Mouse (Mus musculus) embryonic facial prominence, embryonic 10.5 days (tissue): Measurements from ENCODE around the gene Armc10. TPM values are rescaled to one million over a fixed set of nuclear protein-coding genes. Genes with fewer than 3 reads are reported as not detected.
A peak's percentile ranks its signal among the peaks of the same experiment; 100 is the strongest.
"Not testable (repeated sequence)": the region's sequence is repeated elsewhere in the genome, so short reads cannot be mapped to it uniquely, and the experiment has no call there.

Experiments used
- DNase-seq: peaks from one replicate; pipeline ENCODE4 v3.0.0-alpha.2; 2017; ENCODE audit warnings: low spot score
- H3K27ac ChIP-seq: fragments of 300-500 bp; sonication (generic); replicated peaks from 2 replicates; pipeline ENCODE4 v1.5.1; 2016; ENCODE audit warnings: mild to moderate bottlenecking
- H3K27me3 ChIP-seq: fragments of 300-500 bp; sonication (generic); replicated peaks from 2 replicates; pipeline ENCODE4 v1.6.1; 2016; ENCODE audit warnings: low read depth, mild to moderate bottlenecking; ENCODE audit not compliant: poor library complexity, severe bottlenecking
- H3K36me3 ChIP-seq: fragments of 300-500 bp; sonication (generic); replicated peaks from 2 replicates; pipeline ENCODE4 v1.6.1; 2016; ENCODE audit warnings: mild to moderate bottlenecking, moderate library complexity
- H3K4me1 ChIP-seq: fragments of 300-500 bp; sonication (generic); 2 replicates; pipeline ENCODE4 v1.6.1; 2016
- H3K4me3 ChIP-seq: fragments of 300-500 bp; sonication (generic); 2 replicates; pipeline ENCODE4 v1.5.1; 2016; ENCODE audit warnings: mild to moderate bottlenecking, moderate library complexity
- H3K9me3 ChIP-seq: fragments of 300-500 bp; sonication (generic); 2 replicates; pipeline ENCODE4 v1.6.1; 2016; ENCODE audit warnings: mild to moderate bottlenecking
- WGBS: fragments of 180-500 bp; shearing (Covaris S2); methylation state at CpG from one replicate; pipeline ENCODE4 v1.1.7; 2016; 5-methylcytosine and 5-hydroxymethylcytosine counted together
- polyA plus RNA-seq: library from polyadenylated mRNA; unstranded; fragments of >200 nt; fragmentation: Nextera tagmentation; extraction: Ambion mirVana; gene quantifications from 2 replicates; pipeline ENCODE4 v1.2.1, GENCODE M21; 2016

Armc10 gene
- 63.1 and 63.4 TPM in 2 replicates for polyA plus RNA-seq

GRCm38 (mm10) chr5:21645439-21646132, at the start of gene Armc10, which contains the start of gene Fbxl13:
Gene Armc10 (plus strand): TSS chr5:21645813.
Gene Fbxl13 (minus strand): TSS chr5:21645634.
- 1% methylated on average over 40 of the region's 40 CpGs for WGBS
- H3K4me3 ChIP-seq: peak within 1 kb of the TSS; percentile 79
- peaks cover 17% of the 10 kb centered on the region for H3K4me1 ChIP-seq
- peaks cover 30% of the 10 kb centered on the region for H3K36me3 ChIP-seq
- peak within 1 kb of the TSS; percentile 91 for H3K27ac ChIP-seq
- H3K9me3 ChIP-seq: no peaks in the 10 kb centered on the region
- DNase-seq: peak; percentile 94
- H3K27me3 ChIP-seq: peaks cover 10% of the 10 kb centered on the region

GRCm38 (mm10) chr5:21599536-21599935, 46.1 kb upstream of the Armc10 start:
- not testable (repeated sequence) for DNase-seq, H3K4me1 ChIP-seq, H3K9me3 ChIP-seq, H3K4me3 ChIP-seq, H3K36me3 ChIP-seq, H3K27me3 ChIP-seq, H3K27ac ChIP-seq
- 76% methylated on average over 2 of the region's 2 CpGs for whole genome bisulfite sequencing

GRCm38 (mm10) chr5:21599961-21600360, 45.7 kb upstream of the Armc10 start:
- Histone ChIP-seq H3K9me3 (no peaks in the 10 kb centered on the region), H3K4me3 (no peak overlapping the region), H3K27me3 (no peaks in the 10 kb centered on the region), H3K4me1 (no peaks in the 10 kb centered on the region), H3K27ac (no peak overlapping the region), H3K36me3 (no peaks in the 10 kb centered on the region)
- DNase-seq: no peak
- WGBS: 92% methylated on average over 4 of the region's 4 CpGs

GRCm38 (mm10) chr5:21605936-21606335, 39.7 kb upstream of the Armc10 start:
- no peak for DNase-seq
- WGBS: 73% methylated on average over 6 of the region's 6 CpGs
- Histone ChIP-seq H3K27ac (no peak overlapping the region), H3K27me3 (no peaks in the 10 kb centered on the region), H3K4me1 (peaks cover 10% of the 10 kb centered on the region), H3K9me3 (no peaks in the 10 kb centered on the region), H3K4me3 (no peak overlapping the region), H3K36me3 (no peaks in the 10 kb centered on the region)

GRCm38 (mm10) chr5:21608311-21609304, 37.0 kb upstream of the Armc10 start:
- Histone ChIP-seq H3K27me3 (no peaks in the 10 kb centered on the region), H3K36me3 (no peaks in the 10 kb centered on the region), H3K9me3 (no peaks in the 10 kb centered on the region), H3K4me1 (peaks cover 10% of the 10 kb centered on the region), H3K27ac (no peak overlapping the region), H3K4me3 (no peak overlapping the region)
- WGBS: 61% methylated on average over 12 of the region's 12 CpGs
- no peak for DNase-seq

- Histone ChIP-seq H3K4me3 (no peak overlapping the region), H3K9me3 (no peaks in the 10 kb centered on the region), H3K4me1 (peaks cover 10% of the 10 kb centered on the region), H3K27me3 (no peaks in the 10 kb centered on the region), H3K27ac (no peak overlapping the region), H3K36me3 (no peaks in the 10 kb centered on the region)
- no peak for DNase-seq
- 82% methylated on average over 3 of the region's 3 CpGs for WGBS
These were observed 34.6 kb upstream of the Armc10 start for GRCm38 (mm10) chr5:21610996-21611395.

- H3K27ac ChIP-seq, H3K4me1 ChIP-seq, H3K36me3 ChIP-seq, H3K27me3 ChIP-seq, H3K9me3 ChIP-seq, H3K4me3 ChIP-seq, DNase-seq: not testable (repeated sequence)
- 96% methylated on average over 11 of the region's 11 CpGs for WGBS
These were observed 31.3 kb upstream of the Armc10 start for GRCm38 (mm10) chr5:21614299-21614698.

- H3K27ac ChIP-seq: no peak overlapping the region
These were observed 29.1 kb upstream of the Armc10 start for GRCm38 (mm10) chr5:21616450-21617009.

GRCm38 (mm10) chr5:21625916-21626315, 19.7 kb upstream of the Armc10 start:
- Histone ChIP-seq H3K9me3 (no peaks in the 10 kb centered on the region), H3K27me3 (no peaks in the 10 kb centered on the region), H3K4me1 (no peaks in the 10 kb centered on the region), H3K27ac (no peak overlapping the region), H3K4me3 (no peak overlapping the region), H3K36me3 (no peaks in the 10 kb centered on the region)
- DNase-seq: no peak

More at GRCm38 (mm10) chr5:21616450-21617009, 29.1 kb upstream of the Armc10 start:
- Histone ChIP-seq H3K27me3 (no peaks in the 10 kb centered on the region), H3K4me1 (no peaks in the 10 kb centered on the region), H3K9me3 (no peaks in the 10 kb centered on the region), H3K4me3 (no peak overlapping the region), H3K36me3 (no peaks in the 10 kb centered on the region)
- DNase-seq: no peak
- WGBS: 77% methylated on average over 3 of the region's 3 CpGs

GRCm38 (mm10) chr5:21640961-21641360, 4.7 kb upstream of the Armc10 start:
- Histone ChIP-seq H3K36me3 (no peaks in the 10 kb centered on the region), H3K27ac (no peak overlapping the region), H3K4me3 (no peak overlapping the region), H3K4me1 (0 out of 2 replicates have a peak, but pooled peaks cover 6% of the 10 kb centered on the region), H3K9me3 (no peaks in the 10 kb centered on the region), H3K27me3 (peaks cover 10% of the 10 kb centered on the region)
- peak; percentile 54 for DNase-seq
- WGBS: 7% methylated on average over 1 of the region's 1 CpGs

- peaks cover 11% of the 10 kb centered on the region for H3K36me3 ChIP-seq
- H3K9me3 ChIP-seq: no peaks in the 10 kb centered on the region
- H3K4me1 ChIP-seq: peaks cover 17% of the 10 kb centered on the region
- peaks cover 10% of the 10 kb centered on the region for H3K27me3 ChIP-seq
- no peak for DNase-seq
- H3K4me3 ChIP-seq: no peak overlapping the region
- no peak overlapping the region for H3K27ac ChIP-seq
- 20% methylated on average over 1 of the region's 1 CpGs for WGBS
These were observed 2.0 kb upstream of the Armc10 start for GRCm38 (mm10) chr5:21643606-21644005.

GRCm38 (mm10) chr5:21644891-21645438, 648 bp upstream of the Armc10 start:
- 12% methylated on average over 14 of the region's 14 CpGs for WGBS
- H3K36me3 ChIP-seq: peaks cover 24% of the 10 kb centered on the region
- DNase-seq: no peak
- H3K4me1 ChIP-seq: peaks cover 17% of the 10 kb centered on the region
- no peaks in the 10 kb centered on the region for H3K9me3 ChIP-seq
- H3K4me3 ChIP-seq: peak overlapping the region; percentile 79
- peaks cover 10% of the 10 kb centered on the region for H3K27me3 ChIP-seq
- peak overlapping the region; percentile 91 for H3K27ac ChIP-seq
